Mouse (Mus musculus): ENCODE data around the gene Akap14.

GRCm38 (mm10) chrX:37191744-37192379 is 23.2 kb upstream of the Akap14 start:
- TF ChIP-seq CTCF (IDR thresholded peaks at IDR 0.05; ENCODE audit: control insufficient read depth, insufficient read depth, insufficient replicate concordance, low read depth, low read length), result no peak
- no peak for TF ChIP-seq POLR2A (IDR thresholded peaks at IDR 0.05; ENCODE audit: control insufficient read depth, low read depth, low read length)
